Mouse (Mus musculus) myocyte (in vitro differentiated cells): ENCODE measurements around the gene Esrrg.

ENCODE experiments used
- POLR2A ChIP-seq: IDR thresholded peaks from one replicate; pipeline ENCODE4 v1.6.1; 2011; ENCODE audit warnings: low read depth, mild to moderate bottlenecking, control low read depth, moderate library complexity; ENCODE audit not compliant: insufficient read length
- POLR2AphosphoS2 ChIP-seq: IDR thresholded peaks from one replicate; pipeline ENCODE4 v1.6.1; 2011; ENCODE audit warnings: low read depth, control low read depth; ENCODE audit not compliant: insufficient read length
- REST ChIP-seq: IDR thresholded peaks from one replicate; pipeline ENCODE4 v1.6.1; 2011; ENCODE audit warnings: mild to moderate bottlenecking, control low read depth, moderate library complexity; ENCODE audit not compliant: insufficient read depth, insufficient read length
- SRF ChIP-seq: IDR thresholded peaks from one replicate; pipeline ENCODE4 v1.6.1; 2011; ENCODE audit warnings: low read depth; ENCODE audit not compliant: control insufficient read depth, insufficient read length

- TF ChIP-seq SRF (no peak), REST (no peak), POLR2AphosphoS2 (no peak), POLR2A (no peak)
Observed at GRCm38 (mm10) chr1:187660963-187661362, 52.4 kb downstream of the Esrrg start.
